Mouse (Mus musculus): ENCODE data around the gene Zfand6. TPM values are rescaled to one million over a fixed set of nuclear protein-coding genes. Genes with fewer than 3 reads are reported as not detected.

Zfand6 gene
- polyA plus RNA-seq, 1 experiment, result 287 TPM

- H3K4me3 ChIP-seq (ENCODE audit: control insufficient read depth, low read depth, low read length), result no peak overlapping the region
- no peaks in the 10 kb centered on the region for H3K4me1 ChIP-seq (ENCODE audit: control insufficient read depth, insufficient read depth, low read length)
- H3K27me3 ChIP-seq (ENCODE audit: control insufficient read depth, insufficient read depth, low read length), result no peaks in the 10 kb centered on the region
- no peaks in the 10 kb centered on the region for H3K36me3 ChIP-seq (ENCODE audit: control insufficient read depth, insufficient read depth, low read length)
- no peak for TF ChIP-seq POLR2A (IDR thresholded peaks at IDR 0.05; ENCODE audit: control insufficient read depth, low read depth, low read length)
- no peak for TF ChIP-seq CTCF (IDR thresholded peaks at IDR 0.05; ENCODE audit: control insufficient read depth, insufficient read depth, insufficient replicate concordance, low read depth, low read length)
- no peak overlapping the region for H3K27ac ChIP-seq (ENCODE audit: control insufficient read depth, insufficient read depth, low read depth, low read length)
Observed at GRCm38 (mm10) chr7:84623718-84624117, 66.0 kb downstream of the Zfand6 start.

GRCm38 (mm10) chr7:84620956-84621355 lies 68.8 kb downstream of the Zfand6 start:
- no peaks in the 10 kb centered on the region for H3K36me3 ChIP-seq (ENCODE audit: control insufficient read depth, insufficient read depth, low read length)
- no peaks in the 10 kb centered on the region for H3K27me3 ChIP-seq (ENCODE audit: control insufficient read depth, insufficient read depth, low read length)
- no peaks in the 10 kb centered on the region for H3K4me1 ChIP-seq (ENCODE audit: control insufficient read depth, insufficient read depth, low read length)
- H3K4me3 ChIP-seq (ENCODE audit: control insufficient read depth, low read depth, low read length), result no peak overlapping the region
- H3K27ac ChIP-seq (ENCODE audit: control insufficient read depth, insufficient read depth, low read depth, low read length), result no peak overlapping the region
- no peak for TF ChIP-seq POLR2A (IDR thresholded peaks at IDR 0.05; ENCODE audit: control insufficient read depth, low read depth, low read length)
- TF ChIP-seq CTCF (IDR thresholded peaks at IDR 0.05; ENCODE audit: control insufficient read depth, insufficient read depth, insufficient replicate concordance, low read depth, low read length), result no peak

- H3K4me1 ChIP-seq (ENCODE audit: control insufficient read depth, insufficient read depth, low read length), result no peaks in the 10 kb centered on the region
- no peak overlapping the region for H3K27ac ChIP-seq (ENCODE audit: control insufficient read depth, insufficient read depth, low read depth, low read length)
- TF ChIP-seq CTCF (IDR thresholded peaks at IDR 0.05; ENCODE audit: control insufficient read depth, insufficient read depth, insufficient replicate concordance, low read depth, low read length) (no peak), POLR2A (IDR thresholded peaks at IDR 0.05; ENCODE audit: control insufficient read depth, low read depth, low read length) (no peak)
- no peaks in the 10 kb centered on the region for H3K36me3 ChIP-seq (ENCODE audit: control insufficient read depth, insufficient read depth, low read length)
- H3K27me3 ChIP-seq (ENCODE audit: control insufficient read depth, insufficient read depth, low read length), result no peaks in the 10 kb centered on the region
- H3K4me3 ChIP-seq (ENCODE audit: control insufficient read depth, low read depth, low read length), result no peak overlapping the region
Observed at GRCm38 (mm10) chr7:84618951-84619350, 70.8 kb downstream of the Zfand6 start.

- H3K27me3 ChIP-seq (ENCODE audit: control insufficient read depth, insufficient read depth, low read length), result no peaks in the 10 kb centered on the region
- TF ChIP-seq CTCF (IDR thresholded peaks at IDR 0.05; ENCODE audit: control insufficient read depth, insufficient read depth, insufficient replicate concordance, low read depth, low read length) (no peak), POLR2A (IDR thresholded peaks at IDR 0.05; ENCODE audit: control insufficient read depth, low read depth, low read length) (no peak)
Observed at GRCm38 (mm10) chr7:84612445-84612844, 77.3 kb downstream of the Zfand6 start.

GRCm38 (mm10) chr7:84611609-84612008 lies 78.2 kb downstream of the Zfand6 start:
- Histone ChIP-seq H3K27ac (ENCODE audit: control insufficient read depth, insufficient read depth, low read depth, low read length) (no peak overlapping the region), H3K4me3 (ENCODE audit: control insufficient read depth, low read depth, low read length) (no peak overlapping the region), H3K36me3 (ENCODE audit: control insufficient read depth, insufficient read depth, low read length) (no peaks in the 10 kb centered on the region), H3K27me3 (ENCODE audit: control insufficient read depth, insufficient read depth, low read length) (no peaks in the 10 kb centered on the region), H3K4me1 (ENCODE audit: control insufficient read depth, insufficient read depth, low read length) (no peaks in the 10 kb centered on the region)
- TF ChIP-seq CTCF (IDR thresholded peaks at IDR 0.05; ENCODE audit: control insufficient read depth, insufficient read depth, insufficient replicate concordance, low read depth, low read length) (no peak), POLR2A (IDR thresholded peaks at IDR 0.05; ENCODE audit: control insufficient read depth, low read depth, low read length) (no peak)

More at GRCm38 (mm10) chr7:84612445-84612844, 77.3 kb downstream of the Zfand6 start:
- H3K4me1 ChIP-seq (ENCODE audit: control insufficient read depth, insufficient read depth, low read length), result no peaks in the 10 kb centered on the region
- no peak overlapping the region for H3K4me3 ChIP-seq (ENCODE audit: control insufficient read depth, low read depth, low read length)
- H3K36me3 ChIP-seq (ENCODE audit: control insufficient read depth, insufficient read depth, low read length), result no peaks in the 10 kb centered on the region
- H3K27ac ChIP-seq (ENCODE audit: control insufficient read depth, insufficient read depth, low read depth, low read length), result no peak overlapping the region

GRCm38 (mm10) chr7:84606293-84606749 lies 83.4 kb downstream of the Zfand6 start, which contains the start of gene Fah:
TSS of gene Fah (minus strand) at chr7:84606722.
- no peaks in the 10 kb centered on the region for H3K36me3 ChIP-seq (ENCODE audit: control insufficient read depth, insufficient read depth, low read length)
- H3K27ac ChIP-seq (ENCODE audit: control insufficient read depth, insufficient read depth, low read depth, low read length), result peak within 1 kb of the TSS; percentile 60; the same call in 1 of the 2 replicates
- H3K4me3 ChIP-seq (ENCODE audit: control insufficient read depth, low read depth, low read length), result peak within 1 kb of the TSS; percentile 85
- H3K4me1 ChIP-seq (ENCODE audit: control insufficient read depth, insufficient read depth, low read length), result peaks cover 10% of the 10 kb centered on the region
- TF ChIP-seq POLR2A (IDR thresholded peaks at IDR 0.05; ENCODE audit: control insufficient read depth, low read depth, low read length), result no peak
- TF ChIP-seq CTCF (IDR thresholded peaks at IDR 0.05; ENCODE audit: control insufficient read depth, insufficient read depth, insufficient replicate concordance, low read depth, low read length), result no peak
- no peaks in the 10 kb centered on the region for H3K27me3 ChIP-seq (ENCODE audit: control insufficient read depth, insufficient read depth, low read length)

- no peaks in the 10 kb centered on the region for H3K36me3 ChIP-seq (ENCODE audit: control insufficient read depth, insufficient read depth, low read length)
- H3K4me3 ChIP-seq (ENCODE audit: control insufficient read depth, low read depth, low read length), result peak overlapping the region; percentile 85
- H3K27me3 ChIP-seq (ENCODE audit: control insufficient read depth, insufficient read depth, low read length), result no peaks in the 10 kb centered on the region
- peaks cover 10% of the 10 kb centered on the region for H3K4me1 ChIP-seq (ENCODE audit: control insufficient read depth, insufficient read depth, low read length)
- peak overlapping the region; percentile 60; the same call in 1 of the 2 replicates for H3K27ac ChIP-seq (ENCODE audit: control insufficient read depth, insufficient read depth, low read depth, low read length)
- no peak for TF ChIP-seq CTCF (IDR thresholded peaks at IDR 0.05; ENCODE audit: control insufficient read depth, insufficient read depth, insufficient replicate concordance, low read depth, low read length)
- TF ChIP-seq POLR2A (IDR thresholded peaks at IDR 0.05; ENCODE audit: control insufficient read depth, low read depth, low read length), result no peak
Observed at GRCm38 (mm10) chr7:84605704-84606292, 84.0 kb downstream of the Zfand6 start.

Measured in testis, adult 2 months (tissue).